Mouse (Mus musculus): ENCODE measurements around the gene 1700125H20Rik.

1700125H20Rik gene

GRCm38 (mm10) chr11:85184082-85184481, 13.9 kb downstream of the 1700125H20Rik start:
- peak; percentile 34 to 75 for DNase-seq (ENCODE audit: low spot score in 2 of 2)

GRCm38 (mm10) chr11:85184839-85185238, 14.6 kb downstream of the 1700125H20Rik start:
- no peak for DNase-seq (ENCODE audit: low spot score in 2 of 2)

- DNase-seq (ENCODE audit: low spot score in 2 of 2) = no peak
Observed at GRCm38 (mm10) chr11:85189110-85189509, 18.9 kb downstream of the 1700125H20Rik start.

DNA sequence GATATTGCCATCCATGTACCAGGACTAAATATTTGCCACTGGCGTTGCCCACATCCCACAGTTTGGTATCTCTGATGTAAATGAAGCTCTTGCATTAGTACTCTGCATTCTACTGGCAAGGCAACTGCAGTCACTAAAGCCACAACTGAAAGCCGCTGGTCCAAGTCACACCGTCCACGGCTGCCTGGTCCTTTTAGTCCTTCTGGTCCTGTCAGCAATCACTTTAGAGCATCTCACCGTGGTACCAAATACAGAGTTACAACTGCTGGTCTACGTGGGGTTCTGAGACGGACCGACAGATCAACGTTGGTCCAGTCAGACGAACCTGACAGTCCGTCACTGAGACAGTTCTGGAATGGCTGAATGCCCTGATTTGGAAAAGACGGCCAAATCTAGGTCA, 20.5 kb downstream of the 1700125H20Rik start:
- DNase-seq (ENCODE audit: low spot score in 2 of 2) = no peak

DNA sequence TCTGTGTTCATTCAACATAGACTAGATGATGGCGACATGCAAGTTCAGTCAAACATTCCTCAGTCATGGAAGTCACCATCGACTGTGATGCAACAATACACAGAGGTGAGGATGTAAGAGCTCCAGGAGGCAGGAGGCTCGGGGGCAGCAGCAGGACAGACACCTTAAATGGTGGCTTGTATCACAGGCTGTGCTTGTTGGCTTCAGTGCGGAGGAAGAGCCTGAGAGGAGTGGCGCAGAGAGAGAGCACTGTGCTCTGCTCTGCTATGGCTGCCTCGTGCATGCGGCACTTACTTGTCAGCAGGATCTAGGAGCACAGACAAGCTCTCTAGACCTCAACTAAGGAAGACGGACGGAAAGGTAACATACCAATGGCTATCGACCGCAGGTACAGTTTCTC, 24.0 kb downstream of the 1700125H20Rik start:
- no peak for DNase-seq (ENCODE audit: low spot score in 2 of 2)

- no peak for DNase-seq (ENCODE audit: low spot score in 2 of 2)
Observed at GRCm38 (mm10) chr11:85196046-85196445, 25.8 kb downstream of the 1700125H20Rik start.

- DNase-seq (ENCODE audit: low spot score in 2 of 2) = no peak
Observed at GRCm38 (mm10) chr11:85198906-85199305, 28.7 kb downstream of the 1700125H20Rik start.

DNA sequence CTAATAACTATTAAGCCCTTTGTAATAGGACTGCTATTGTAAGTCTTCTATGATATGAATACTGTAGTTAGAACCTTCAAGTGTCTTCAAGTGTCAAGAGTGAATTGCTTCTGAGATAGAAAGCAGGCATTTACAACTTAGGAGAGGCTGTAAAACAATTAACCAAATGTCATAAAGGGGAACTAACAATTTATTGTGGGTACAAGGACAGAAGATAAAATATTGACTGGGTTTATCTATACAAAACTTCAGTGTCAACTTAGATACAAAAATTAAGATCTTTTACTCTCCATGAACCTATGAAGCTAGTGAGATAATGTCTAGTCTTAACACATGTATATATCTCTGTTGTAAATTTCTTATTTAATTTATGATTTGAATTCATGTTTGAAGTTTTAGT, 36.0 kb downstream of the 1700125H20Rik start:
- no peak for DNase-seq (ENCODE audit: low spot score in 2 of 2)

DNA sequence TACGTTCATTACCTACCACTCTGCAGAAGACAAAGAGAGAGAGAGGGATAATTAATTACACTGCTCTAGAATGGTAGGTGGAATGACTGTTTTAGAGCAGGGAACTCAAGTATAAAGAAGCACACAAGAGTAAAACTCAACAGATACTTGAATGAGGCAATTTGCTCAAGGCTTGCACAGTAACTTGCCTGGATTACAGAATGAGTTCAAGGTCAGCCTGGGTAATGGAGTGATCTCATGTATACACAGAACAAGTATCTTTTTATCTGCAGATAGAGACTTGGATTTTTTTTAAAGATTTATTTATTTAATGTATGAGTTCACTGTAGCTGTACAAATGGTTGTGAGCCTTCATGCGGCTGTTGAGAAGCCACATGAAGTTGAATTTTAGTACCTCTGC, 40.9 kb downstream of the 1700125H20Rik start:
- DNase-seq (ENCODE audit: low spot score in 2 of 2) = no peak

GRCm38 (mm10) chr11:85213215-85213614, 43.0 kb downstream of the 1700125H20Rik start:
- DNase-seq (ENCODE audit: low spot score in 2 of 2) = no peak

DNA sequence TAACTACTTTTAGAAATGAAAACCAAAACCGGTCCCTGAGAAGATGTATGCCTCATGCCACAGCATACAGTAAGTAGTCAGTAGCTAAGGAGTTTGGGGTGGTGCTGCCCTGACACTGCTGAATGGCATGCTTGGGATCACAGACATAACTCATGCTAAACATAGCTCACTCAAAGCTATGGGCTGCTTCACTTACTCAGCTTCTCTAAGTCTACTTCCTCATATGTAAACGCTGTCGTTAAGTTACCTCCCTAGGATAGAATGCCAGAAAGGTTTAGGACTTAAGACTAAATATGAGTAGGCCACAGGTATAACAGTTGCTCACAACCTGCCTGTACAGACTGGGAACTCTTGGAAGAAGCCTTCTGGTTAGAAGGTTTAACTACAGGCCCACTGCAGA, 44.5 kb downstream of the 1700125H20Rik start:
- no peak for DNase-seq (ENCODE audit: low spot score in 2 of 2)

DNA sequence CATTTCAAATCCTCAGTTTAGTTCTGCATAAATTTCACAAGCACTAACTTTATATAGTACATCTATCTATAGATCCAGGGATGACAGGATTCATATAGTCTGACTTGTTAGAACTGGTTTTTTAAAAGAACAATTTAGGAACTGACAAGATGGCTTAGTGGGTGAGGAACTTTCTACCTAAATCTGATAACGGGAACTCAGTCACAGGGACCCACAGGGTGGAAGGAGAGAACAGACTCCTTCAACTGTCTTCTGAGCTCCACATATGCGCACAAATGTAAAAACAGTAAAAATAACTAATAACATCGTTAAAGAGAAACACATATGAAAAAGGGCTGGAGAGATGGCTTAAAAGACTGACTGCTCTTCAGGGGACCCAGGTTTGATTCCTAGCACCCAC, 48.8 kb downstream of the 1700125H20Rik start:
- DNase-seq (ENCODE audit: low spot score in 2 of 2) = no peak

DNA sequence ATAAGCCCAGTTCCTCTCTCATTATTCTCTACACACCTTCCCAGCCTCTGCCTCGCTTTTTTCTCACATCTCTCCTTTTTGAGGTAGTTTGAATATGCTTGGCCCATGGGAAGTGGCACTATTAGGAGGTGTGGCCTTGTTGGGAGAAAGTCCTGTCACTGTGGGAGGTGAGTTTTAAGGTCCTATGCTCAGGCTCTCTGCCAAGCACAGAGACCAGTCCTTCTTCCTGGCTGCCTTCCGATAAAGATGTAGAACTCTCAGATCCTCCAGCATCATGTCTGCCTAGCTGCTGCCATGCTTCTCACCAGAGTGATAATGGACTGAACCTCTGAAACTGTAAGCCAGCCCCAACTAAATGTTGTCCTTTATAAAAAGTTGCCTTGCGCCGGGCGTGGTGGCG, 52.4 kb downstream of the 1700125H20Rik start:
- no peak for DNase-seq (ENCODE audit: low spot score in 2 of 2)

DNA sequence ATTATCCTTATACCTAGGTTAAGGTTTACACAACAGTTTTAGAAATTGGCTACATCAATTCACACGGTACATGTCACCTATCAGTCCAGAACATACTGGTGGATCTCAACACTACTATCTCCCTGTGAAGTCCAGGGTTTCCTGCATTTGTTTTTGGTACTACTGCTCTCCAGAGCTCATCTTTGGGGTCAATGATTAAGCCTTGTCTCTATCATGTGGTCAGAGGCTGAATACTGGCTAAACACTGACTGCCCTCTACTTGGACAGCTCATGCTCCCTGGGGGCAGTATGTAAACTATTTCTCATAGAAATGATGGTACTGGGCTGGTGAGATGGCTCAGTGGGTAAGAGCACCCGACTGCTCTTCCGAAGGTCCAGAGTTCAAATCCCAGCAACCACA, 53.0 kb downstream of the 1700125H20Rik start:
- DNase-seq (ENCODE audit: low spot score in 2 of 2) = no peak

Data from thymus, postnatal 10 days (tissue).